Mouse (Mus musculus): ENCODE measurements around the gene Gm8978.
A peak's percentile ranks its signal among the peaks of the same experiment; 100 is the strongest.
"Not testable (repeated sequence)": the region's sequence is repeated elsewhere in the genome, so short reads cannot be mapped to it uniquely, and the experiment has no call there.

Gene Gm8978

DNA sequence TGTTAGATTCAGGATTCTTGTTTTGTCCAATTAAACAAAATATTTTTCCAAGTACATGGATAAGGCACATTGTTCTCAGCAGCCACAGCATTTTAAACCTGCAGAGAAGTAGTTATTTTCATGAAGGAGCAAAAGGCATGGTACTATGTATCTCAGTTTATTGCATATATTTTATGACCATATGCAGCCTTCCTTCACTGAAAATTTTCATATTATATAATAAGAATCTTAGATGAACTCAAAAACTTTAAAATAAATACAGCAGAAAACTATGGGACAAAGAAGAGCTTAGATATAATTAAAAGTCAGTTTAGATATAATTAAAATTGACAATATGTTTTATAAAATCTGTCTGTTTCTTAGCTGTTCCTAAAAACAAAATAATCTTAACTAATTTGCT lies at the start of gene Gm8978:
Gene Gm8978 (minus strand): TSS at position 101 of the 400 bp plus-strand sequence.
- DNase-seq (ENCODE audit: low read depth), result not testable (repeated sequence)

DNA sequence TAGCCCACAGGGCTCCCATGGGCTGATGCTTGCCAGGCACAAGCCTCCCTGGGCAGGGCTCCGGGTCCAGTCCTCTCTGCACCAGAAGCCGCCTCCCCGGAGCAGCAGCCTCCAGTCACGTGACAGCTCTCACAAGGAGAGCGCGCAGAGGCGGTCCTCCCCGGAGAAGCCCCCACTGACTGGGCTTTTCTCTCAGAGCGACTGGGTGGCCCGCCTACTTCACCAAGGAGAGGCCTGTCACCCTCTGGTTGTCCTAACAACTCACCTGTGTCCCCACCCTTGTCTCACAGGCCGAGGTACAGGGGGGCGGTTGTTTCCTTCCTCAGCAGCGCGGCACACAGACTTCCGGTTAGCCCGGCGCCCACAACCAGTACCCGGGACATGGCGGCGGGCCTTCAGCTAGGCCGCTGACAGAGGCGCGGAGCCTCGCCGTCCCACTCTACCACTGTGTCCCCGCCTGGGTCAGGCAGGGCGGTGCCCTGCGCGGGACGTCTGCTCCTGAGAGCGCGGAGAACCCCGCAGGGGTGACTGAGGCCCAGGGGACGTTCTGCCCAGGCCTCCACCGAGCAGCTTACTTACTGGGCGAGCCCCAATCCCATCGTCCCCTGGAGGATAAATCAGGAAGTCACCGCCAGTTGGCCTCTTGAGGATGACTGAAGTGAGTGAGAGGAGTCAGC lies 35.3 kb downstream of the Gm8978 start:
- peak; percentile 12 for DNase-seq (ENCODE audit: low read depth)

DNA sequence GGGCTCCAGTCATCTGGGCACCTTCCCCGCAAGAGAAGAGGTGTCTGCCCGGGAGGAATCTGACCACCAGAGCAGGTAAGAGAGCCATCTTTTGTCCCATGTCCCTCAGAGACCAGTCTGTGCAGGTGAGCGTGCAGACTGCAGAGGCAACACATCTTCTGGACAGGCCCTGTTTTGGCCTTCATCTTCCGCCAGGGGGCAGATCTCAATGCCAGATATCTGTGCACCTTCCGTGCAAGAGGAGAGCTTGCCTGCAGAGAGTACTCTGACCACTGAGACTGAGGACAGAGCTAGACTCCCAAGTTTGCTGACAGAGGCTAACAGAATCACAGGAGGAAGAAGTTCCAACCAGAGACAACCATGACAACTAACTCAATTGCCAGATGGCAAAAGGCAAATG lies 56.5 kb downstream of the Gm8978 start:
- not testable (repeated sequence) for DNase-seq (ENCODE audit: low read depth)

Data from c-Kit-positive CD71-negative TER-119-negative erythroid progenitor cells, embryonic 14.5 days (primary cell).